Mouse (Mus musculus): Measurements from ENCODE around the gene Soat1.

GRCm38 (mm10) chr1:156423493-156423892 lies 50.6 kb downstream of the Soat1 start:
- TF ChIP-seq POLR2A (IDR thresholded peaks at IDR 0.05; ENCODE audit: low read depth, low read length) (no peak), CTCF (IDR thresholded peaks at IDR 0.05; ENCODE audit: extremely low read depth, insufficient read depth, insufficient read length, insufficient replicate concordance) (no peak)

Data from spleen, adult 2 months (tissue).